Mouse (Mus musculus): ENCODE results near the gene H2-DMa.

The H2-DMa gene

GRCm38 (mm10) chr17:34119249-34120179, at the start of gene H2-DMa:
H2-DMa (plus strand) TSS chr17:34119541.
- peak; percentile 99 for DNase-seq

GRCm38 (mm10) chr17:34072091-34072490, 47.2 kb upstream of the H2-DMa start:
- DNase-seq = no peak

GRCm38 (mm10) chr17:34075271-34075670, 44.1 kb upstream of the H2-DMa start:
- peak; percentile 60 to 84 for DNase-seq

DNA sequence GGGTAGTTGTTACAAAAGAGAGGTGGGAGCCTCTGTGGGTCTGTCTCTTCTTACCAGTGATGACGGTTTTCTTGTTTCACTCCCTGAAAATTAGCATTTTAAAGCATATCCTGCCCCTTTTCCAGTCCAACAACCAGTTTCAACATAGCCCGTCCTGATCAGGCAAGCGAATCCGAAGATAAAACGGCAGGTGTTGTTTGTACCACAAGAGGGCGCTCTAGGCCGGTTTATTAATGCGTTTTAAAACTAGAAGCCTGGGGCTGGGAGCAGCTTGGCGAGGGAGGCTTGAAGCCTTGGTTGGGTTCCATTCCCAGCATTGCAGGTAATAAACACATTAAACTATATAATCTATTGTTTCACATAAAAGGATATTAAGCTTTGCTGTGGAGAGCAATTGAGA, 41.8 kb upstream of the H2-DMa start:
- DNase-seq = peak; percentile 64 to 79

GRCm38 (mm10) chr17:34078148-34078547, 41.2 kb upstream of the H2-DMa start:
- no peak for DNase-seq

DNA sequence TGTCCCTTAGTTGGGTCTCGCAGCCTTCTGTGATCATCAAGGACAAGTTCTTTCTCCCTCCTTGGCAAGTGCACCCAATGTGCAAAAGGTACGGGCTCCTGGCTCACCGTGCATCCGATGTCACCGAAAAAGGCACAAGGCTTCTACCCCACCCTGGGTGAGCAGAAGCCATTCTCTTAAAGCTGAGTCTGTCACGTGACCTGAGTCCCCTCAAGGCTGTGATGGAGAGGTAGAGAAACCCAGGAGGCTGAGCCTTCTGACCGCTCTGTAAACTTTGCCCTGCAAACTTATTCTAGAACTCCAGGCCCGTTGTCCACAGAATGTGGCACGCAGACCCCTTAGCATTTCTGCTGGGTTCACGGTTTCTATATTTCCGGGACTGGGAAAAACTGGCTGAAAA, 40.3 kb upstream of the H2-DMa start:
- no peak for DNase-seq

GRCm38 (mm10) chr17:34079621-34080020, 39.7 kb upstream of the H2-DMa start:
- DNase-seq = peak in 1 of 2 experiments; percentile 20

- no peak for DNase-seq
Measured at GRCm38 (mm10) chr17:34083104-34083503, 36.2 kb upstream of the H2-DMa start.

GRCm38 (mm10) chr17:34087386-34087785, 32.0 kb upstream of the H2-DMa start:
- no peak for DNase-seq

- no peak for DNase-seq
Measured at GRCm38 (mm10) chr17:34088124-34088523, 31.2 kb upstream of the H2-DMa start.

GRCm38 (mm10) chr17:34090923-34091322, 28.4 kb upstream of the H2-DMa start:
- no peak for DNase-seq

DNA sequence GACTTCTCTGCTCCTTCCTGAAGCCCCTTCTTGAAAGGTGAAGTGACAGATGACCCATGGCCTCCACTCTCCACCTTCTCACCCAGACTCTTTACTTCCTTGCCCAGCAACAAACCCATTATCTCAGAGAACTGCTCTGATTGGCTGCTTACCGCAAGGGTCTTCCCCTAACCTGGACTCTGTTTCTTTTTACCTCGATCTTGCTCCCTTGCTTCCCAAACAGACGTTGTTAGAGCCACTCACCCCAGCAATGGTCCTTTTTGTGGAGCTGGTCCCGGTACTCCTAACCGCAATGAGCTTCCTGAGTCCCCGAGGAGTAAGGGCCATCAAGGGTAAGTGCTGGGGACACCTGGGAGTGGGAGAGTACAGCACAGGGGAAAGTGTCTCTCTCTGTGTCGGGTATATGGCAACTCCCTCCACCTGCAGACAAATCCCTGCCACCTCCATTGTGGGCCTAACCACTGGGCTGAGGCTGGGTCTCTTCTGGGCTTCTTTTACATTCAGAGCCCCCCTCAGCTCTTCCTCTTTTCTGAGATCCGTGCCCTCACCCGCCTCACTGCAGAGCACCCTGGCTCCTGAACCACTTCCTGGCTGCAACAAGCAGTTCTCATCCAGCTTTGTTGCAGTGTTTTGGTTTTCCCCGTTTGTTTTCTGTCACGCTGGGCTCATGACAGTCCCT, 27.0 kb upstream of the H2-DMa start, which contains the start of gene H2-Oa:
TSS of gene H2-Oa (plus strand) at position 144 of the 679 bp plus-strand sequence.
- no peak for DNase-seq

GRCm38 (mm10) chr17:34093199-34093874, 26.0 kb upstream of the H2-DMa start:
- no peak for DNase-seq

DNA sequence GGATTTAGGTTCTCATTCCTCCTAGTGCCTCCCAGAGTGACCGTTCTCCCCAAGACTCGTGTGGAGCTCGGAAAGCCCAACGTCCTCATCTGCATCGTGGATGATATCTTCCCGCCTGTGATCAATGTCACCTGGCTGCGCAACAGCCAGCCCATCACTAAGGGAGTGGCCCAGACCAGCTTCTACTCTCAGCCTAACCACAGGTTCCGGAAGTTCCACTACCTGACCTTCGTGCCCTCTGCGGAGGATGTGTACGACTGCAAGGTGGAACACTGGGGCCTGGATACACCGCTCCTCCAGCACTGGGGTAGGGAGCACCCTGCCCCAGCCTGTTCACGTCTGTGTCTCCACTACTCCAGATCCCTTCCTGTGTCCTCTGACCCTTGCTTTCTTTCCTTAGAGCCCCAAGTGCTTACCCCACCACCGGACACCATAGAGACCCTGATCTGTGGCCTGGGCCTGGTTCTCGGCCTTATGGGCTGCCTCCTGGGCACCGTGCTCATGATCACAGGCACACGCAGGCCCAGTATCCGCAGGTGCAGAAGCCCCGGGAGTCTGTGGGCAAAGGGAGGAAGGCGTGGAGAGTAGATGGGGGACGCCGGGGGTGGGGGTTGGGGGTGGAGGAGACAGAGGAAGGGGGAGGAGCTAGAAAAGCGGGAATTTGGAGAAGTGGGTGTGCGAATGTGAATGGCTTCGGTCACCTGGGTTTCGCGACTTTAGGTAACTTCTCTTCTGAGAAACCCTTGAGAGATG, 24.9 kb upstream of the H2-DMa start:
- no peak for DNase-seq

DNA sequence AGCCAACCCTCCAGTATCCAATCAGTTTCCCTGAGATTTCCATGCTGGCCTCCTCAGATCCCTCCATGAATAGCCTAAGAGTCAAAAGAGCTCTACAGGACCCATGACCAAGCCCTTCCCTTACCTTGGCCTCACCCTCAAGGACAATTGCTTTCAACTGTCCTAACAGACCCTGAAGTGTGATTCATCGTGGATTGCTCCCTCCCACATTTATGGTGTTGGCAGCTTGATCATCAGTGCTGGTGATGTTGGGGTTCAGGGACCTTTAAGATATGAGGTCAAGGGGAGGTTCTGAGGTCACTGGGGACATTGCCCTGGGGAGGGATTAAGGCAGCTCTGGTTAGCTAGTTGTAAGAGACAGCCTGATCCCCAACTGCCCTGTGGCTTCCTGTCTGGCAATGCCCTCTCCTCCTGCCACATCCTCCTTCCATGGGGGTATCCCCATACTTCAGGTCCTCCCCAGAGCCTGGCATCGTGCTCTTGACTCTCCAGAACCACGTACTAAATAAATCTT, 22.8 kb upstream of the H2-DMa start:
- no peak for DNase-seq

DNA sequence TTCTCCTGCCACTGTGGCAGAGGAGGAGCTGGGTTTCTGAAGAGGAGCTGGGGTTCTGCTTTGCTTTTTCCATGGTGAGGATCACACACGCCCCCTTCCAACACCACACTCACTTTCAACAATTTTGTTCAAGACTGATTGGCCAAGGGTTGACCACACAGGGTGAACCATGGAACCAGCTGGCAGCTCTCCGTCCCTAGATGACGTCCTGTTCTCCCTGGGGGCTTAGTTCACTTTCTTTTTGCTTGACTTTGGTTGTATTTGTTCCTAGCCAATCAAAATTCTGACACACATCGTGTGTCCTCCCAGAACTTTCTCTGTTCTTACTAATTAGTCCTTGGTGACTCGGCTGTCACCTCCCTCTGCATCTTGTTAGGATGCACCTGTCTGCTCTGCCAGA, 22.1 kb upstream of the H2-DMa start:
- no peak for DNase-seq

DNA sequence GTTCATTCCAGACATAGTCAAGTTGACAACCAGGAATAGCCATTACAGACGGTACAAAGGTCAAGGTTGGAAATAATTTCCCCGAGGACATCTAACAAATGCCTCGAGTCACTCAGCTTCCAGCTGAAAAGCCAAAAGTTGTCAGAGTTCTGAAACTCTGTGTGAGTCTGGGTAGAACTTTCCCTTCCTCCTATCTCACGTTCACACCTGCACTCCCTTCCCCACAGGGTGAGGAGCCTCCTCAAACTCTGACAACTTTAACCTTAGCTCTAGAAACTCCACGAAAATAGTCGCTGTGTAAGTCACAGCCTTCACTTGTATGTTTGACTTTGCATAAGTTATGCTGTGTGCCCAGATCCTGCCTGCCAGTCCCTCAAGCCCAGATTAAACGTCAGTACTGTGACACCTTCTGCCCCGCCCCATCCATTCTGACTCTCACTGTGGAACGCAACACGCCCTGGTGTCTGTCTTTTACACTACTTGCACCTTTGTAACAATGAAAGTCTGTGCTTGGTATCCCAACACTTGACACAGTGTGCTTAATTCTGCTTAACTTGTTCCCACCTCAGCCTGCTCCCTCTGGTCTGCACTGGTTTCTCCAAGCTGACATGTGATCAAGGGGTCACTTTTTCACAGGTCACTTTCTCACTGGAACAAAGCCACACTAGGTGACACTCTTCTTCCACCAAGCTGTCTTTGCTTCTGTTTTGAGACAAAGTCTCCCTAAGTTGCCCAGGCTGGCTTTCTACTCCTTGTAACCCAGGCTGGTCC, 20.4 kb upstream of the H2-DMa start:
- DNase-seq = no peak

GRCm38 (mm10) chr17:34099531-34099930, 19.8 kb upstream of the H2-DMa start:
- DNase-seq = no peak

- DNase-seq = no peak
Measured at GRCm38 (mm10) chr17:34101185-34101584, 18.2 kb upstream of the H2-DMa start.

GRCm38 (mm10) chr17:34101604-34102032, 17.7 kb upstream of the H2-DMa start:
- peak; percentile 92 to 96 for DNase-seq

- DNase-seq = no peak
Measured at GRCm38 (mm10) chr17:34102831-34103230, 16.5 kb upstream of the H2-DMa start.
